Mouse (Mus musculus) kidney, adult 2 months (tissue): Measurements from ENCODE around the gene Samd11.

Source experiments
- CTCF ChIP-seq: fragments of 200-500 bp; conservative IDR thresholded peaks from 2 replicates; pipeline ENCODE4 v1.5.1; 2011; ENCODE audit warnings: low read depth, mild to moderate bottlenecking, control low read depth, low read length, moderate library complexity, mixed read lengths; ENCODE audit not compliant: insufficient read depth, insufficient read length
- POLR2A ChIP-seq: fragments of 200-500 bp; IDR thresholded peaks from one replicate; pipeline ENCODE4 v1.6.1; 2011; ENCODE audit warnings: low read depth, low read length, control low read depth

DNA sequence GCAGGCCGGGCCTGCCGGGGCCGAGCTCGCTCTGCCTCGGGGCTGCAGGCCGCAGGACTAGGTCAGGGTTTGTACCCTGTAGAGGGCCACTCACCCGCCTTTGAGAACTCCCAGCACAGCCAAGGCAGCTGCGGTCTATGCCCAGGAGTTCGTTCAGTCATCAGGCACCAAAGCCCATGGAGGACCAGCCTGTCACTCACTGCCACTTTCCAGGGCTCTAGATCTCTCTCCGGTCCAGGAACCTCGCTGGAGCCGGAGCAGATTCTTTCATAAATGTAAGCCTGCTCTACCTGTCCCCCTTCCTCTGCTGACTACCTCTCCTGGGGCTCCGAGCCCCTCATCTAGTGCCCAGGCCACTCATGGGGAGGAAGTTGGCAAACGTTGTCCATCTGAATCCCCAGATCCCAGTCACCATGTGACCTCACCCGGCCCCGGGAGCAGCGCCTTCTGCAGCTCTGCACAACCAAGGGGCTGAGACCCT, 21.4 kb downstream of the Samd11 start:
- TF ChIP-seq POLR2A = no peak
- no peak for TF ChIP-seq CTCF
